ENCODE assay signal across 9 mouse cellular contexts in the genomic region with DNA sequence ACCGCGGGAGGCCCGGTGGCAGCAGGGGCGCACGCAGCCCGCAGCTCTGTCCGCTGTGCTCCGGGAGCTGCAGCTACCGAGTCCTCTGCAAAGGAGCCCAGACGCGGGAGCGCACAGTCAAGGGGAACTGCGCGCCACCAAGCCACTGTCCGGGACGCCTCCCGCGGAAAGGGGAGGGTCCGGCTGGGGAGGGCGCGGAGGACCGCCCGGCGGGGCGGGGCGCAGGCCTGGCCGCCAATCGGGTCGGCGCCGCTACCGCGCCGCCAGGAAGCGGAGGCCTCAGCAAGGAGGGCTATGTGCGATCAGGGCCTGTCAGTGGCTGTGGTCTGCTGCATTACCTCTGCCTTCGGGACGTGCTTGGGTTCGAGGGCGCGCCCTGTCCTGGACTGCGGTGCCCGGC. TPM values are rescaled to one million over a fixed set of nuclear protein-coding genes. Genes with fewer than 3 reads are reported as not detected.
A peak's percentile ranks its signal among the peaks of the same experiment; 100 is the strongest.
DNase-seq lines count a peak whose midpoint lies in the region; ATAC-seq lines count a peak whose summit lies in the region.
"Not testable (repeated sequence)": the region's sequence is repeated elsewhere in the genome, so short reads cannot be mapped to it uniquely, and the experiment has no call there.
"Had no signal": no experiment of that assay in that cellular context is flagged by ENCODE, and none has a peak within 500 bp of the region (broad histone marks: within the 10 kb centered on the region; RNA-seq: fewer than 3 reads in every experiment).

No protein-coding gene starts in this region.

- H3K9me3 ChIP-seq in forebrain, embryonic 10.5 days, result peaks cover 11% of the 10 kb centered on the region
- not testable (repeated sequence) for H3K9me3 ChIP-seq in hindbrain, embryonic 11.5 days (ENCODE audit: control insufficient read depth, low read length); kidney, embryonic 14.5 days (ENCODE audit: control insufficient read depth, low read length); limb, embryonic 15.5 days

- H3K36me3 ChIP-seq in forebrain, embryonic 10.5 days (replicated peaks); hindbrain, embryonic 11.5 days (ENCODE audit: control insufficient read depth, insufficient read depth, low read length); kidney, embryonic 14.5 days (ENCODE audit: control insufficient read depth, insufficient read depth, low read length); limb, embryonic 15.5 days: not testable (repeated sequence)

- not testable (repeated sequence) for H3K4me2 ChIP-seq in hindbrain, embryonic 11.5 days (replicated peaks; ENCODE audit: low read depth, low read length); kidney, embryonic 14.5 days (replicated peaks; ENCODE audit: low read depth, low read length)
- H3K4me2 ChIP-seq in limb, embryonic 15.5 days, result 0 out of 2 replicates have a peak overlapping the region, but pooled peaks have one; percentile 2

- H3K4me3 ChIP-seq in forebrain, embryonic 10.5 days, result peak overlapping the region; percentile 36
- not testable (repeated sequence) for H3K4me3 ChIP-seq in hindbrain, embryonic 11.5 days (ENCODE audit: low read depth, low read length)
- H3K4me3 ChIP-seq in kidney, embryonic 14.5 days (ENCODE audit: low read length), result peak overlapping the region; percentile 13
- peak overlapping the region; percentile 32 for H3K4me3 ChIP-seq in limb, embryonic 15.5 days

- H3K27me3 ChIP-seq in forebrain, embryonic 10.5 days (ENCODE audit: poor library complexity, severe bottlenecking); hindbrain, embryonic 11.5 days (ENCODE audit: control insufficient read depth, insufficient read depth, low read length); kidney, embryonic 14.5 days (ENCODE audit: control insufficient read depth, insufficient read depth, low read length); limb, embryonic 15.5 days: not testable (repeated sequence)

- WGBS in forebrain, embryonic 10.5 days, result 20% methylated on average over 43 of the region's 43 CpGs
- 11% methylated on average over 39 of the region's 43 CpGs for WGBS in hindbrain, embryonic 11.5 days
- 19% methylated on average over 32 of the region's 43 CpGs for WGBS in kidney, embryonic 14.5 days
- 10% methylated on average over 42 of the region's 43 CpGs for WGBS in limb, embryonic 15.5 days

- peak; percentile 43 for DNase-seq in ES-CJ7 (ENCODE audit: low read depth, low spot score)
- DNase-seq in embryo, embryonic 11 days, result peak; percentile 9
- DNase-seq in forebrain, embryonic 10.5 days (ENCODE audit: extremely low spot score, low spot score), result not testable (repeated sequence)
- peak; percentile 4 for DNase-seq in hindbrain, embryonic 11.5 days (ENCODE audit: low spot score)
- peak; percentile 15 for DNase-seq in neural tube, embryonic 10.5 days (ENCODE audit: extremely low spot score, low spot score)

- not testable (repeated sequence) for H3K4me1 ChIP-seq in forebrain, embryonic 10.5 days; hindbrain, embryonic 11.5 days (replicated peaks; ENCODE audit: control insufficient read depth, insufficient read depth, low read length); kidney, embryonic 14.5 days (ENCODE audit: control insufficient read depth, insufficient read depth, low read length); limb, embryonic 15.5 days

- ATAC-seq in hindbrain, embryonic 11.5 days (ENCODE audit: low FRiP score); kidney, embryonic 14.5 days (ENCODE audit: low FRiP score, low TSS enrichment); limb, embryonic 15.5 days (ENCODE audit: insufficient number of reproducible peaks, low FRiP score, low TSS enrichment, low read depth): not testable (repeated sequence)

- not testable (repeated sequence) for H3K9ac ChIP-seq in hindbrain, embryonic 11.5 days (ENCODE audit: low read depth, low read length); kidney, embryonic 14.5 days (ENCODE audit: low read depth, low read length); limb, embryonic 15.5 days

- H3K27ac ChIP-seq in forebrain, embryonic 10.5 days; hindbrain, embryonic 11.5 days (ENCODE audit: low read depth, low read length); kidney, embryonic 14.5 days (ENCODE audit: low read depth, low read length); limb, embryonic 15.5 days: not testable (repeated sequence)

RNA-seq across cellular contexts. Expression of a gene that starts 20.7 kb away (rescaled TPM):
- 0.64 and 1.2 TPM in 2 replicates for polyA plus RNA-seq in forebrain, embryonic 10.5 days (2016; fragmentation: Nextera tagmentation; extraction: Ambion mirVana)
- 0.21 and 0.49 TPM in 2 replicates for polyA plus RNA-seq in hindbrain, embryonic 11.5 days (2014; fragmentation: Nextera tagmentation; extraction: Ambion mirVana)
- polyA plus RNA-seq in kidney, embryonic 14.5 days (2014; fragmentation: Nextera tagmentation; extraction: Ambion mirVana), result 0.62 and 0.94 TPM in 2 replicates
- polyA plus RNA-seq in limb, embryonic 15.5 days (2015; fragmentation: Nextera tagmentation; extraction: Ambion mirVana), result 0.34 and 0.40 TPM in 2 replicates
- polyA plus RNA-seq: gonadal fat pad, adult 2 months; spleen, adult 2 months had no signal
